In the genomic region with DNA sequence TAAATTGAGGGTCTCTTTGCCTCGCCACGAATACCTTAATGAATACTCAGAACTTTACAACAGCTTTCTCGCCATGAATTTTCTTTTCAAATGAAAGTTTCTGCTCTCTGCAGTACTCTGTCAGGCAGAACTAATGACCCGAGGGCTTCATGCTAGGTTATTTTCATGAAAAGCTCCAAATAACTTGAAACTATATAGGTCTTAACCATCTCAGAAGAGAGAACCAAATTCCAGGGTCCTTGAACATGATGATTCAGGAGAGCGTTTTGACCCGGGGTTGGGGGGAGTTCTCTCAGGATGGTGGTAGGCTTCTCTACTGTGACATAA, we compare ENCODE assay signal across 14 mouse cellular contexts.
DNase-seq lines count a peak whose midpoint lies in the region; ATAC-seq lines count a peak whose summit lies in the region.
"Had no signal": no experiment of that assay in that cellular context is flagged by ENCODE, and none has a peak within 500 bp of the region (broad histone marks: within the 10 kb centered on the region; RNA-seq: fewer than 3 reads in every experiment).

No protein-coding gene starts in this region.

- H3K9me3 ChIP-seq in embryonic facial prominence, embryonic 12.5 days: no peaks in the 10 kb centered on the region
- H3K9me3 ChIP-seq in embryonic facial prominence, embryonic 10.5 days: no peaks in the 10 kb centered on the region
- no peaks in the 10 kb centered on the region for H3K9me3 ChIP-seq in intestine, embryonic 14.5 days (ENCODE audit: control insufficient read depth, low read length)
- no peaks in the 10 kb centered on the region for H3K9me3 ChIP-seq in intestine, embryonic 15.5 days
- no peaks in the 10 kb centered on the region for H3K9me3 ChIP-seq in lung, embryonic 15.5 days
- H3K9me3 ChIP-seq in stomach, embryonic 15.5 days: no peaks in the 10 kb centered on the region
- no peaks in the 10 kb centered on the region for H3K9me3 ChIP-seq in hindbrain, embryonic 14.5 days (ENCODE audit: control insufficient read depth, low read length)
- H3K9me3 ChIP-seq: forebrain, embryonic 15.5 days; liver, embryonic 12.5 days; neural tube, embryonic 12.5 days had no signal

- DNase-seq in embryonic facial prominence, embryonic 10.5 days (ENCODE audit: low spot score): no peak
- DNase-seq in intestine, embryonic 14.5 days (ENCODE audit: low spot score): no peak
- DNase-seq in lung, adult 18-20 months: no peak
- DNase-seq in hindbrain, embryonic 14.5 days (ENCODE audit: low spot score): no peak
- DNase-seq: cerebellum, adult 9-11 months; spleen, adult 18-20 months; thymus, postnatal 25 days had no signal

- no peaks in the 10 kb centered on the region for H3K27me3 ChIP-seq in embryonic facial prominence, embryonic 12.5 days
- no peaks in the 10 kb centered on the region; the same call in 1 of the 2 replicates for H3K27me3 ChIP-seq in embryonic facial prominence, embryonic 10.5 days (replicated peaks; ENCODE audit: low read depth, poor library complexity, severe bottlenecking)
- H3K27me3 ChIP-seq in intestine, embryonic 14.5 days (replicated peaks; ENCODE audit: control insufficient read depth, insufficient read depth, low read length): no peaks in the 10 kb centered on the region
- H3K27me3 ChIP-seq in intestine, embryonic 15.5 days (replicated peaks): no peaks in the 10 kb centered on the region
- no peaks in the 10 kb centered on the region for H3K27me3 ChIP-seq in lung, embryonic 15.5 days
- no peaks in the 10 kb centered on the region for H3K27me3 ChIP-seq in stomach, embryonic 15.5 days (replicated peaks)
- H3K27me3 ChIP-seq in hindbrain, embryonic 14.5 days (ENCODE audit: control insufficient read depth, insufficient read depth, low read length): no peaks in the 10 kb centered on the region
- H3K27me3 ChIP-seq: forebrain, embryonic 15.5 days; liver, embryonic 12.5 days; neural tube, embryonic 12.5 days had no signal

- H3K27ac ChIP-seq in embryonic facial prominence, embryonic 12.5 days: peak overlapping the region; percentile 86
- no peak overlapping the region for H3K27ac ChIP-seq in embryonic facial prominence, embryonic 10.5 days (replicated peaks)
- H3K27ac ChIP-seq in intestine, embryonic 14.5 days (ENCODE audit: low read depth): peak overlapping the region; percentile 29; the same call in 1 of the 2 replicates
- H3K27ac ChIP-seq in intestine, embryonic 15.5 days: no peak overlapping the region
- H3K27ac ChIP-seq in lung, embryonic 15.5 days: 0 out of 2 replicates have a peak overlapping the region, but pooled peaks have one; percentile 4
- H3K27ac ChIP-seq in stomach, embryonic 15.5 days: peak overlapping the region; percentile 28; the same call in 1 of the 2 replicates
- H3K27ac ChIP-seq in hindbrain, embryonic 14.5 days: no peak overlapping the region
- H3K27ac ChIP-seq: forebrain, embryonic 15.5 days; liver, embryonic 12.5 days; neural tube, embryonic 12.5 days had no signal

- no peaks in the 10 kb centered on the region for H3K36me3 ChIP-seq in embryonic facial prominence, embryonic 12.5 days
- H3K36me3 ChIP-seq in embryonic facial prominence, embryonic 10.5 days (replicated peaks): no peaks in the 10 kb centered on the region
- H3K36me3 ChIP-seq in intestine, embryonic 14.5 days (ENCODE audit: control insufficient read depth, insufficient read depth, low read length): no peaks in the 10 kb centered on the region
- no peaks in the 10 kb centered on the region for H3K36me3 ChIP-seq in intestine, embryonic 15.5 days
- no peaks in the 10 kb centered on the region for H3K36me3 ChIP-seq in lung, embryonic 15.5 days
- no peaks in the 10 kb centered on the region for H3K36me3 ChIP-seq in stomach, embryonic 15.5 days
- no peaks in the 10 kb centered on the region for H3K36me3 ChIP-seq in hindbrain, embryonic 14.5 days (replicated peaks; ENCODE audit: control insufficient read depth, insufficient read depth)
- H3K36me3 ChIP-seq: forebrain, embryonic 15.5 days; liver, embryonic 12.5 days; neural tube, embryonic 12.5 days had no signal

- no peak overlapping the region for H3K4me2 ChIP-seq in embryonic facial prominence, embryonic 12.5 days (replicated peaks)
- no peak overlapping the region for H3K4me2 ChIP-seq in intestine, embryonic 14.5 days (ENCODE audit: low read length)
- H3K4me2 ChIP-seq in intestine, embryonic 15.5 days (replicated peaks): no peak overlapping the region
- H3K4me2 ChIP-seq in lung, embryonic 15.5 days: no peak overlapping the region
- no peak overlapping the region for H3K4me2 ChIP-seq in stomach, embryonic 15.5 days
- H3K4me2 ChIP-seq in hindbrain, embryonic 14.5 days (replicated peaks): no peak overlapping the region
- H3K4me2 ChIP-seq: forebrain, embryonic 15.5 days; liver, embryonic 12.5 days; neural tube, embryonic 12.5 days had no signal

- H3K9ac ChIP-seq in embryonic facial prominence, embryonic 12.5 days: no peak overlapping the region
- no peak overlapping the region for H3K9ac ChIP-seq in intestine, embryonic 14.5 days (ENCODE audit: low read length)
- no peak overlapping the region for H3K9ac ChIP-seq in intestine, embryonic 15.5 days
- H3K9ac ChIP-seq in lung, embryonic 15.5 days: no peak overlapping the region
- H3K9ac ChIP-seq in stomach, embryonic 15.5 days: no peak overlapping the region
- H3K9ac ChIP-seq in hindbrain, embryonic 14.5 days: no peak overlapping the region
- H3K9ac ChIP-seq: forebrain, embryonic 15.5 days; liver, embryonic 12.5 days; neural tube, embryonic 12.5 days had no signal

- peaks cover 21% of the 10 kb centered on the region; the same call in 1 of the 2 replicates for H3K4me1 ChIP-seq in embryonic facial prominence, embryonic 12.5 days
- peaks cover 5% of the 10 kb centered on the region for H3K4me1 ChIP-seq in embryonic facial prominence, embryonic 10.5 days
- 0 out of 2 replicates have a peak, but pooled peaks cover 4% of the 10 kb centered on the region for H3K4me1 ChIP-seq in intestine, embryonic 14.5 days (replicated peaks; ENCODE audit: control insufficient read depth, insufficient read depth, low read length)
- H3K4me1 ChIP-seq in intestine, embryonic 15.5 days (replicated peaks): no peaks in the 10 kb centered on the region
- peaks cover 18% of the 10 kb centered on the region for H3K4me1 ChIP-seq in lung, embryonic 15.5 days
- 0 out of 2 replicates have a peak, but pooled peaks cover 5% of the 10 kb centered on the region for H3K4me1 ChIP-seq in stomach, embryonic 15.5 days
- 0 out of 2 replicates have a peak, but pooled peaks cover 4% of the 10 kb centered on the region for H3K4me1 ChIP-seq in hindbrain, embryonic 14.5 days (replicated peaks; ENCODE audit: control insufficient read depth, insufficient read depth, low read length)
- H3K4me1 ChIP-seq: liver, embryonic 12.5 days; neural tube, embryonic 12.5 days had no signal

- H3K4me3 ChIP-seq in embryonic facial prominence, embryonic 12.5 days: no peak overlapping the region
- H3K4me3 ChIP-seq in embryonic facial prominence, embryonic 10.5 days: no peak overlapping the region
- no peak overlapping the region for H3K4me3 ChIP-seq in intestine, embryonic 14.5 days (ENCODE audit: low read depth, low read length)
- H3K4me3 ChIP-seq in intestine, embryonic 15.5 days (replicated peaks): no peak overlapping the region
- H3K4me3 ChIP-seq in lung, embryonic 15.5 days: no peak overlapping the region
- no peak overlapping the region for H3K4me3 ChIP-seq in stomach, embryonic 15.5 days (replicated peaks)
- no peak overlapping the region for H3K4me3 ChIP-seq in hindbrain, embryonic 14.5 days (replicated peaks; ENCODE audit: low read length)
- H3K4me3 ChIP-seq: forebrain, embryonic 15.5 days; liver, embryonic 12.5 days; neural tube, embryonic 12.5 days had no signal

- WGBS in embryonic facial prominence, embryonic 12.5 days: 64% methylated on average over 6 of the region's 6 CpGs
- 88% methylated on average over 6 of the region's 6 CpGs for WGBS in embryonic facial prominence, embryonic 10.5 days
- WGBS in intestine, embryonic 14.5 days: 79% methylated on average over 6 of the region's 6 CpGs
- 78% methylated on average over 6 of the region's 6 CpGs for WGBS in intestine, embryonic 15.5 days
- 81% methylated on average over 6 of the region's 6 CpGs for WGBS in lung, embryonic 15.5 days
- WGBS in stomach, embryonic 15.5 days: 65% methylated on average over 6 of the region's 6 CpGs
- 87% methylated on average over 6 of the region's 6 CpGs for WGBS in hindbrain, embryonic 14.5 days

- ATAC-seq in embryonic facial prominence, embryonic 12.5 days (ENCODE audit: insufficient number of reproducible peaks, insufficient read depth, low FRiP score, low TSS enrichment): 0 out of 2 replicates have a peak, but pooled peaks have one; percentile 44
- ATAC-seq in intestine, embryonic 14.5 days (replicated peaks; ENCODE audit: low FRiP score, low TSS enrichment, low read depth): no peak
- no peak for ATAC-seq in intestine, embryonic 15.5 days
- no peak for ATAC-seq in lung, embryonic 15.5 days (ENCODE audit: borderline replicate concordance, extremely low read depth, low FRiP score, low TSS enrichment)
- no peak for ATAC-seq in stomach, embryonic 15.5 days (ENCODE audit: insufficient read depth, low FRiP score, low read depth)
- no peak for ATAC-seq in hindbrain, embryonic 14.5 days (ENCODE audit: low FRiP score)
- ATAC-seq: forebrain, embryonic 15.5 days; liver, embryonic 12.5 days had no signal

Comparison
In these comparisons a context has a peak if more than half of its experiments do, and no peak if none do; other contexts are left out.
1. H3K27ac ChIP-seq: peak in embryonic facial prominence, embryonic 12.5 days (single experiment), intestine, embryonic 14.5 days (single experiment), lung, embryonic 15.5 days (single experiment) and stomach, embryonic 15.5 days (single experiment); none in embryonic facial prominence, embryonic 10.5 days (single experiment), intestine, embryonic 15.5 days (single experiment) and hindbrain, embryonic 14.5 days (single experiment).